Mouse (Mus musculus) testis, adult 2 months (tissue): ENCODE measurements around the gene Cfap46.

Experiments
- CTCF ChIP-seq: fragments of 200-500 bp; IDR thresholded peaks from 2 replicates; pipeline ENCODE4 v1.5.1; 2012; ENCODE audit warnings: low read depth, mild to moderate bottlenecking, inconsistent platforms, low read length, moderate library complexity; ENCODE audit not compliant: control insufficient read depth, insufficient read depth, insufficient replicate concordance
- POLR2A ChIP-seq: fragments of 200-500 bp; IDR thresholded peaks from 2 replicates; pipeline ENCODE4 v1.6.1; 2012; ENCODE audit warnings: low read depth, mild to moderate bottlenecking, inconsistent platforms, low read length, moderate library complexity; ENCODE audit not compliant: control insufficient read depth

DNA sequence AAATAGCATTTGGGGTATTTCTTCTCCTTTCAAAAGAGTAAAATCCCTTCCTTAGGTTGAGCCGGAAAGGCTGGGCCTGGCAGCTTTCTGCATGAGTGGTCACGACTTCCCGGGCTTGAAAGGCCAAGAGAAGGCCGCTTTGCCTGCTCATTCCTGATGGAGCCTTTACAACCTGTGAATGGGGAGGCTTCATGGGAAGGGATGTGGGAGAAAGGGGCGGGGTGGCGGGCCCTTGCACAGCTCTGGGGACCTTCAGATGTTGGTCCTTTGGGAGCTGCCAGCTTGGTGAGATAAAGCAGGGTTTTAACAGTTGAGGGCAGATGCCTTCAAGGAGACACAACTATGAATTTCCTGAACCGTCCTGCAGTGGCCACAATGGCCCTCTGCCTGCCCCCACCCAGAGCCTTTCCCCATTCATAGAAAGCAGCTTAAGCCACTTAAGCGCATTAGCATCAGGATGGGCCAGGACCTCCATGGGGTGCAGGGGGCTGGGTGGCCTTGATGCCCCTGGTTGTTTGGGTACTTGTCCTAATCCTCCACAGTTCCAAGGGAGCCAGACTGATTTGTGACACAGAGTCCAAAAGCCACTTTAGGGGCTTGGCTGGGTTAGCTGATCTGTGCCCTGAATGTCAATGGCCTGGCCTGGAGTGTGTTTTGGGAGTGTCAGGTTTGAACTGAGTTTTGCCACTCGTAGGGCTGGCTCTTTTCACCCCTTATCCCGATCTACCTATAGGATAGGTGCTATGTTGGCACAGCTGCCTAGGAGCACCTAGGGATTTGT, 126.7 kb downstream of the Cfap46 start:
- TF ChIP-seq CTCF (no peak), POLR2A (no peak)
